Mouse (Mus musculus): ENCODE measurements around the gene Capza1.

DNA sequence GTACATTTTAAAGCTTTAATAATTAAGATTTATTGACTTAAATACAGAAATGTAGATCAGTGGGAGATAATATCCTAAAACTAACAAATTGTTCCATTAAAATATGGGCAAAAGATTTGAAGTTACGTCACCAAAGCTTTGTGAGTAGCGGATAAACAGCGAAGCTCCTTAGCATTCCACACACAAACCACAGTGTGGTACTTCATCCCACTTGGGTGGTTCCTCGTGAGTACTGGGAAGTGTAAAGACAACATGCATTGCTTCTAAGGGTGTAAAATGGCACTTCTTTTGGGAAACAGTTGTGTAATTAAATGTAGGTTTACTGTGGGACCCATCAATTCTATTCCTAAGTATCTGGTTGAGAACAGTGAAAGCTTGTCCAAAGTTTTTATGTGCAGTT is 36.8 kb upstream of the Capza1 start:
- TF ChIP-seq CTCF (IDR thresholded peaks at IDR 0.05; ENCODE audit: borderline replicate concordance, insufficient read depth, low read depth, low read length) (no peak), POLR2A (IDR thresholded peaks at IDR 0.05; ENCODE audit: borderline replicate concordance, insufficient read depth, low read length) (no peak)
